Mouse (Mus musculus): ENCODE data around the gene Vat1l. TPM values are rescaled to one million over a fixed set of nuclear protein-coding genes. Genes with fewer than 3 reads are reported as not detected.

Vat1l gene
- total RNA-seq, 1 experiment from 2014 or later, result not detected

DNA sequence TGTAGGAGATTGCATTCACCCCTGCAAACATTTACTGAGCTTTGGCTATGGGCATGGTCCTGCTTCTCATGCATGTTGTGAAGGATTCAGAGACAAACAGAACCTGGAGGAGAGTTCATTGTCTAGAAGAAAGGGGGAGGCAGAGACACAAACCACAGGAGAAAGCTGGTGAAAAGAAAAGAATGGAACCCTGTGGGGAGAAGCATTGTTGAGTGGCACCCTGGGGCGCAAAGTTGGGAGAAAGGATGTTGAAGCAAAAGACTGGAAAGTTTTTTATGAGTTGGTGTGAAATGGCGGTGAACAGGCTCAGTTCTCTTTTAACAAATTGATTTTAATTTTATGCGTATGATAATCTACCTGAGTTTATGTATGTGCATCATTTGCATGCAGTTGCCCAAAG, 178.8 kb downstream of the Vat1l start:
- no peak for ATAC-seq (replicated peaks; ENCODE audit: low read depth, poor library complexity, severe bottlenecking)

DNA sequence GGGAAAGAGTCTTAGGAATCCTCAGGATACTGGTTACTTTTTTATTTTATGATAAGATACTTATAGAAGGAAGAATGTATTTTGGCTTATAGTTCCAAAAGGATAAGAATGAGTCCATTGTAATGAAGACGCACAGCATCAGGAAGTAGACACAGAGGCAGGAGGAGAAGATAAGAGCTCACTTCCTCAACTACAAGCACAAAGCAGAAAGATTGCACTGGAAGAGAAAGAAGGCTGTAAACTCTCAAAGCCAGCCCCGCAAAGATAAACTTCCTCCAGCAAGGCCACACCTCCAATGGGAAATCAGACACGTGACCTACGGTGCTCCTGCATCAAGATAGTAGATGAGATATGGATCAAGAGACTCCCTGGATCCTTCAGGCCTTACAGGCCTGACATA, 182.1 kb downstream of the Vat1l start:
- ATAC-seq (replicated peaks; ENCODE audit: low read depth, poor library complexity, severe bottlenecking), result peak; percentile 75

DNA sequence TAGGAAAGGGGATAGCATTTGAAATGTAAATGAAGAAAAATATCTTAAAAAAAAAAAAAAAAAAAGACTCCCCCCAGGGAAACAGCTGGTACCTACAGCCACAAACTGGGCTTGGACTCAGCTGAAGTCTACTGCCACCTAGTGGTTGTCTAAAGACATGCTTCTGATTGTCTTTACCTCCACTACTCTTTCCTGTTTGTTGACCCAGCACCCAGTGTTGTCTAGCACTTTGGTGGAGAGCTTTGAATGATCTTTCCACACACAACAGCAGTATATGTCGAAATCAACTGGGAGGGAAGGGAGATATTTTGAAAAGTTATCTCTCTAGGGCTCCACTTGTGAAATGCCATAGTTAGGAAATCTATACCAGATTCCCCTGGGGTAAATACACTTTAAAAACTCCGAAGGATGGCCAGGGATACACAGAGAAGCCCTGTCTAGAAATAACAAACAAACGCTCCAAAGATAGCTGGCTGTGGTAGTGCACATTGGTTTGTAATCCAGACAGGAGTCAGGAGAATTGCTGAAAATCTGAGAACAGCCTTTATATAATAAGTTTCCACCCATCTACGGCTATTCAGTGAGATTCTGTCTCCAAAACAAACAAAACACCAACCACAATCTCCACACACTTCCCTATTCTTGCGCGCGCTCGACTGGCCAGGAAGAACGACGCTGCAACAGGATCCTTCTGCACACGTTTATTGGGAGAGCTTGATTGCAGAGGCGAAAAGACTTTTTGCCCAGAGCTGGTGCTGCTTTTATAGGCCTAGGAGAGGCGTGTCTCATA, 185.2 kb downstream of the Vat1l start:
- peak; percentile 87 for ATAC-seq (replicated peaks; ENCODE audit: low read depth, poor library complexity, severe bottlenecking)

DNA sequence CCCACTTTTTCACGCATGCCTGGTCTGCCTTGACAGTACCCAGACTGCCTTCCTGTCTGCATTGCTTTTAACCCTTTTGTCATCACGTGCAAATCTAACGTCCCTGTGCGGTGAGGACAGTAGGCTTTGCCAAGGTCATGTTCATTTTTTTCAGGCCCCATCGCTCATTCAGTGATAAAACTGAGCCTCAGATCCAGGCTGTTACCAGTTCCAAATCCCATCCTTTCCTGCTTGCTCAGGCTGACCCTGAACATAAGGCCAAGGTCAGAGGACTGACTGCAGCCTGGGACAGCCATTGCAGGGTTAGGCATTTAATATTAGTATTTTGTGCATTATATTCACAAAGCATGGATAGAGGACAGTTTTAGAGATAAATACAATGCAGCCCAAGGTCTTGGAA, 192.9 kb downstream of the Vat1l start:
- ATAC-seq (replicated peaks; ENCODE audit: low read depth, poor library complexity, severe bottlenecking), result no peak

DNA sequence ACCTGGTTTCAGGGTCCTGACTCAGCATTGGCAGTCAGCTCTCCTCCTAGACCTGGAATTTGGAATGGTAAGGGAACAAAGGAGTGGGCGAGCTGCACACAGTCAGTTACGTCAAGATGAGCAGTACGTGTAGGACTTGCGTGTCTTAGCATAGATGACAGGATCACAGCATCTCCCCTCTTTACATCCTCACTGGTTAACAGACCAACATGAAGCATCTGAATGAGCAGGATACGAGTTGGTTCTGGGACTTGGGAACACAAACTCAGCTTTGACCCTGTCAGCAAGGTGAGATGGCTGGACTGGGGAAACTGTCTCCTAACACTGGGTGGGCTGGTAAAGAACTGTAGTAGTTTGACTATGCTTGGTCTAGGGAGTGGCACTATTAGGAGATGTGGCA, 193.9 kb downstream of the Vat1l start:
- ATAC-seq (replicated peaks; ENCODE audit: low read depth, poor library complexity, severe bottlenecking), result no peak

DNA sequence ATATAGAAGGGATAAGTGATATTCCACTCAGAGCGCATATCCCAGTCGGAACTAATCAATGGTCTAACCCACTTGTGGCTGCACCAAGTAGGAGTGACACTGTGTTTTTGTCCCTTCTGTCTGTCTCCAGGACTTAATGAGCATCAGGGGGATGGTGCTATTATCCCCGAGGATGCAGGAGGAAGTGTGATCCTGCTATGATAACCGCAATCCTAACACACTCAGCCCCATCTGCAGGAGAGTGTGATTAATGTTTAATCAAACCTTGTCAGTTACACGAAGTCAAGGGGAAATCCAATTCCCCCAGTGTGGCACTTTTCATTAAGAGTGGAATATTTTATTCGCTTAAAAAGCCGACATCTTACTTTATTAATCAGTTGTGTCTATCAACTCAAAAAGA, 196.3 kb downstream of the Vat1l start:
- ATAC-seq (replicated peaks; ENCODE audit: low read depth, poor library complexity, severe bottlenecking), result no peak

DNA sequence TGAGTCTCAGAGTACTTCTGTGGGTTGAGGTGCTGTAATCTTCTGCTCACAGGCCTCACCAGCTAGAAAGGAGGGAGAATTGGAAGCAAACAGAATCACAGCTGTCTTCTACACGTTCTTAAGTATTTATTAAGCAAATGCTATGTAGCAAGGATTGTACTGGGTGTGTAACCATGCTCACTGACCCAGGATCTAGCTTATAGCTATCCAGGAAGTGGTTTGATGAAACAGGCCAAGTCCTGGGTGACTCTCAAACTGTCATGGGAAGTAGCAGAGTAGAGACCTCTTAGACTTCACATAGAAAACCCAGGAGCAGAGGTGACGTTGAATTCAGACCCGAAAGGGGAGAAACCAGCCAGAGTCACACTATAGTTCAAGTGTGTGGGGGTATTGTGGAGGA, 206.0 kb downstream of the Vat1l start:
- peak; percentile 32; the same call in 1 of the 2 replicates for ATAC-seq (replicated peaks; ENCODE audit: low read depth, poor library complexity, severe bottlenecking)

DNA sequence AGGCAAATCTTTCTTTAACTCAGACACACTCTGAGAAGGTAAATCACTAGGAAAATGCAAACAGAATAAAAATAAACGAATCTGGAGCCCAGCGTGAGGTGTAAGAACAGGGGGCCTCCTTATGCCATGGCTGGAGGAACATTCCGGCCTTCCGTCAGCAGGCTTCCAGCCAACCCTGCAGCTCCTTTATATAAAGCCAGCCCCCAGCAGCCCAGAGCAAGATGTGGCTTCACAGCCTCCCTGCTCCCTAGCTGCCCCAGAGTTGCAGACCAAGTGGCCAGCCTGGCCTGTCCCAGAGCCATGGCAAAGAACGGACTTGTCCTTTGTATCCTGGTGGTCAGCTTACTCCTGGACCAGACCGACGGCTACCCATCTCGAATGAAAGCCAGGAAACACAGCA, 212.4 kb downstream of the Vat1l start, which contains the start of gene Clec3a:
TSS of gene Clec3a (plus strand) at position 301 of the 400 bp plus-strand sequence.
- ATAC-seq (replicated peaks; ENCODE audit: low read depth, poor library complexity, severe bottlenecking), result no peak

DNA sequence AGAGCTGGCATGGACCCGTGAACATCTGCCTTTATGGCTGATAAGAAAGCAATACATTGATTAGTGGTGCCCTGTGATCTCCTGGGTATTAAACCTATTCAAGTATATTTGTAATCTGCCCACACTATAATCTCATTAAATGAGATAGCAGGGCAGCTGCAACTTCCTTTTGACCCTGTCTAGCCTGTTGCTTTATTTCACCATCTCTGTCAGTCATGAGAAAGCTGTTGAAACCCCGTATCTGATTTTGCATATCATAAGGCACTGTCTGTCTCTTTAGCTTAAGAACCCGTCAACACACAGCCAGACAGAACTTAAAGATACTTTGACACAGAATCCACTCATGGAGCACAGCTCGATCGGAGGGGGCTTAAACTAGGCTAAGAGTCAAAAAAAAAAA, 213.1 kb downstream of the Vat1l start:
- ATAC-seq (replicated peaks; ENCODE audit: low read depth, poor library complexity, severe bottlenecking), result no peak; the same call in 1 of the 2 replicates

DNA sequence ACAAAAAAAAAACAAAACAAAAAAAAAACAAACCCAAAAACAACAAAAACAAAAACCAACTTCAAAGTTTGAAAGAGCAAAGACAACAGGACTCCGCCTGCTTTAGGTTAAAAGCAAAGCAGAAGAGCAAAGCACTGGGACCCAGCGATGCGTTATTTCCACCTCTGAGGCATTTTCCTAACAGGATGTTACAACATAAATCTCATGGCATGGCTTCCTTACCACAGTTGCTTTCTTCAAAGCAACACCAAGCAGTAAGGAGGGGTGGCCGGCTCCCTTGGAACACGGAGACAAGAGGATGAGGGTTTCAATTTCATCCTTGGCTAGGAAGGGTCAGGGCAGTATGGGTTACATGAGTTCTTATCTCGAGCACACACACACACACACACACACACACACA, 213.5 kb downstream of the Vat1l start:
- ATAC-seq (replicated peaks; ENCODE audit: low read depth, poor library complexity, severe bottlenecking), result peak; percentile 86

DNA sequence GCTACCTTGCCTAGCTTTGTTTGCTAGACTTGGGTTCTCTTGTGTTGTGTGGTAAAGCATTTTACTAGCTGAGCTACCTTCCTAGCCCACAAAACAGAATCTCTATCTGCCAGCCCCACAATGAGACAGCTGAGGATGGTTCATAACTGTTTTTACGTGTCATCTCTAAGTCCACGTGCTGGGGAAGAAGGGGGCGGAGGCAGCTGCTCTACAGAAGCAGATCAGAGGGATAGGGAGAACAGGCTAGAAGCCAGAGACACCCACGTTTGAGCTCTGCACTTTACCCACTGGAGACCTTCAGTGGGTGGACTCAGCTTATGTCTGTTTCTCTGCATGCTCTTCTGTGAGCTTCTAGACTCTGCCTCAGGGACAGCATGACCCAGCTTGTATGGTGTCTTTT, 216.1 kb downstream of the Vat1l start:
- no peak for ATAC-seq (replicated peaks; ENCODE audit: low read depth, poor library complexity, severe bottlenecking)

Other genes starting within 250 kb of the Vat1l start
- 23.1 and 30.9 TPM in 2 replicates for gene Nudt7, start 72.1 kb upstream of the Vat1l start, total RNA-seq (2017)
- not detected in 2 replicates for gene Clec3a, start 212.5 kb downstream of the Vat1l start, total RNA-seq (2017)
- gene Wwox, start 234.0 kb downstream of the Vat1l start, total RNA-seq (2017), result 9.8 and 11.8 TPM in 2 replicates

Measured in common myeloid progenitor, adult 5-6 weeks (primary cell).